Mouse (Mus musculus): ENCODE results near the gene Nap1l5. TPM values are rescaled to one million over a fixed set of nuclear protein-coding genes. Genes with fewer than 3 reads are reported as not detected.
"Not testable (repeated sequence)": the region's sequence is repeated elsewhere in the genome, so short reads cannot be mapped to it uniquely, and the experiment has no call there.

Gene Nap1l5
- total and polyA plus RNA-seq, 2 experiments from 2014 or later: 237 to 693 TPM

DNA sequence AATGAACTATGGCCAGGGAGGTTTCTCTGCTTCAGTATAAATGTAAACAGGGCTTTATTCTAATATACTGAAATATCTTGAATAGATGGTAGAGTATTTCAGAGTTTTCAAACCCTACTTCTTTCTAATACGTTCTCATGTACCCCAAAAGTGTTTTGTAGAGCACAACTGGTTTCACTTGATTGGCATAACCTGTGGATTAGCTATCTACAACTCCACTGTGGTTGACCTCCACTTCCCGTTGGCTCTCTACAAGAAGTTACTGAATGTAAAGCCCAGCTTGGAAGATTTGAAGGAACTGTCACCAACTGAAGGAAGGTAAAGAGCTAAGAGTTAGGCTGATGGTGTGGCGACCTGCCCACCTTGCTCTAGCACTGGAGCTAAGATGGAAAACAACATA lies 17.0 kb downstream of the Nap1l5 start:
- H3K4me2 ChIP-seq (ENCODE audit: low read depth, low read length, poor library complexity, severe bottlenecking): no peak overlapping the region

DNA sequence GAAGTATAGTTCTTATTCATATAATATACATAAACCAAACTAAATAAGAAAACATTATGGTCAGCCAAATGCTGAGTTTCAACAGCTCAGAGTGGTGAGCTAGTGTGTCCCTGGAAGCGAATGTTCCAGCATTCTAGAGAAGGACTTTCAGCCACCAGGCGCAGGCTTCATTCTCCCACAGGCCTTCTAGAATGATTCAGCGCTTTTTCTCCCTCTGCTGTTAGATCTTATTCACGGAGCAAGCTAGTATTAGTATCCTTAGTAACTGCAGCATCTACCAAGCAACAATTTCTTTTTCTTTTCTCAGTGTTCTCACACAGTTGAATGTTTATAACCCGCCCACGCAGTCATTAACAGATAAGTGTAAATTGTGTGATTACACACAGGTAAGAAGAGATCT lies 24.6 kb downstream of the Nap1l5 start:
- ATAC-seq (ENCODE audit: low FRiP score) (no peak), DNase-seq (ENCODE audit: low spot score) (peak; percentile 54)
- peak; percentile 49 for TF ChIP-seq CTCF (IDR thresholded peaks at IDR 0.05)
- H3K36me3 ChIP-seq (ENCODE audit: insufficient read depth, low read length): peaks cover 12% of the 10 kb centered on the region
- no peak overlapping the region for H3K4me3 ChIP-seq (ENCODE audit: low read depth, low read length)
- H3K9me3 ChIP-seq (ENCODE audit: low read length): no peaks in the 10 kb centered on the region
- no peak overlapping the region for H3K9ac ChIP-seq (replicated peaks; ENCODE audit: low read length, poor library complexity, severe bottlenecking)
- WGBS: 70% methylated on average over 6 of the region's 6 CpGs
- H3K4me2 ChIP-seq (ENCODE audit: low read depth, low read length, poor library complexity, severe bottlenecking): no peak overlapping the region
- H3K27me3 ChIP-seq (ENCODE audit: insufficient read depth, low read length): no peaks in the 10 kb centered on the region
- no peak overlapping the region for H3K27ac ChIP-seq (ENCODE audit: low read depth, low read length)
- H3K4me1 ChIP-seq (ENCODE audit: insufficient read depth, low read length): no peaks in the 10 kb centered on the region

More for the DNA sequence above, 17.0 kb downstream of the Nap1l5 start:
- ATAC-seq (ENCODE audit: low FRiP score) (no peak), DNase-seq (ENCODE audit: low spot score) (no peak)
- 87% methylated on average over 3 of the region's 3 CpGs for WGBS
- H3K9ac ChIP-seq (replicated peaks; ENCODE audit: low read length, poor library complexity, severe bottlenecking): no peak overlapping the region
- no peaks in the 10 kb centered on the region for H3K27me3 ChIP-seq (ENCODE audit: insufficient read depth, low read length)
- no peaks in the 10 kb centered on the region for H3K9me3 ChIP-seq (ENCODE audit: low read length)
- peaks cover 22% of the 10 kb centered on the region for H3K36me3 ChIP-seq (ENCODE audit: insufficient read depth, low read length)
- H3K4me1 ChIP-seq (ENCODE audit: insufficient read depth, low read length): no peaks in the 10 kb centered on the region
- no peak overlapping the region for H3K27ac ChIP-seq (ENCODE audit: low read depth, low read length)
- no peak for TF ChIP-seq CTCF (IDR thresholded peaks at IDR 0.05)
- no peak overlapping the region for H3K4me3 ChIP-seq (ENCODE audit: low read depth, low read length)

DNA sequence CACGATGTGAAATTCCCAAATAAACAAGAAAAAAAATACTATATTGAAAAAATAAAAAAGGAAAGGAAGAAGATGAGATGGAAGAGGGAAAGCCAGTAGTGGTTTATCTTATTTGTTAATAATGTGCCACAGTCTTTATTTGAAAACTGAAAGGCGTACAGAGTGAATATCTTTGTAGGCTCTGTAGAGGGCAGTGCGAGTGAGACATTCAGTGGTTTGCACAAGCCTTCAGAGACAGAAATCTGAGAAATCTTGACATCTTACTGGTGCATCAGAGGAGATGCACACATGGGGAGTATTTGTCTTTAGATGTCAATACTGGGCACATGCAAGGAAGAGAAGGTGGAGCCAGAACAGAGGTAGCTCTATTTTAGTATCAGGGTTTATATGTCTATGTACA lies 25.5 kb downstream of the Nap1l5 start:
- Histone ChIP-seq H3K4me2 (ENCODE audit: low read depth, low read length, poor library complexity, severe bottlenecking) (no peak overlapping the region), H3K4me1 (ENCODE audit: insufficient read depth, low read length) (no peaks in the 10 kb centered on the region), H3K36me3 (ENCODE audit: insufficient read depth, low read length) (peaks cover 12% of the 10 kb centered on the region), H3K9ac (replicated peaks; ENCODE audit: low read length, poor library complexity, severe bottlenecking) (no peak overlapping the region), H3K9me3 (ENCODE audit: low read length) (no peaks in the 10 kb centered on the region), H3K27me3 (ENCODE audit: insufficient read depth, low read length) (no peaks in the 10 kb centered on the region), H3K4me3 (ENCODE audit: low read depth, low read length) (no peak overlapping the region), H3K27ac (ENCODE audit: low read depth, low read length) (no peak overlapping the region)
- 90% methylated on average over 3 of the region's 3 CpGs for WGBS
- peak; percentile 59 for TF ChIP-seq CTCF (IDR thresholded peaks at IDR 0.05)
- no peak for ATAC-seq (ENCODE audit: low FRiP score)
- peak; percentile 43 for DNase-seq (ENCODE audit: low spot score)

DNA sequence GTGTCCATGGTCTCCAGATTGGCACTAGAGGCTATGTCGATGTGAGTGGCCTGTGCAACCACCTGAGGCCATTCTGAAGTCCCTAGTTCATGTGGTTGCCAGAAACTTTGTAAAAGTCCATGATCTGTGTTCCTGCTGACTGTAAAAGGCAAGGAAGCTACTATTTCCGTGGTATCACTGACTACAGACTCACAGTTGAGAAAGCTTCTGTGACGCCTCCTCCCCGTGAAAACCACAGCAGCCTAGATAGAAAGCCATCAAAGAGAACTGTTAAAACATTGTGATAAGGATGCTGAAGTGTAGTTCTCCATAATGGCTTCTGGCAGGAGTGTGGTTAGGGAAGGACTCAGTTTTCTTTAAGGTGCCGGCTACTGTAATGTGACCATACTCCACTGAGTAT lies 26.0 kb downstream of the Nap1l5 start:
- H3K4me3 ChIP-seq (ENCODE audit: low read depth, low read length): no peak overlapping the region
- no peaks in the 10 kb centered on the region for H3K9me3 ChIP-seq (ENCODE audit: low read length)
- H3K27ac ChIP-seq (ENCODE audit: low read depth, low read length): no peak overlapping the region
- H3K27me3 ChIP-seq (ENCODE audit: insufficient read depth, low read length): no peaks in the 10 kb centered on the region
- TF ChIP-seq CTCF (IDR thresholded peaks at IDR 0.05): no peak
- peaks cover 12% of the 10 kb centered on the region for H3K36me3 ChIP-seq (ENCODE audit: insufficient read depth, low read length)
- H3K9ac ChIP-seq (replicated peaks; ENCODE audit: low read length, poor library complexity, severe bottlenecking): no peak overlapping the region
- DNase-seq (ENCODE audit: low spot score) (no peak), ATAC-seq (ENCODE audit: low FRiP score) (no peak)
- no peak overlapping the region for H3K4me2 ChIP-seq (ENCODE audit: low read depth, low read length, poor library complexity, severe bottlenecking)
- WGBS: 91% methylated on average over 5 of the region's 5 CpGs
- no peaks in the 10 kb centered on the region for H3K4me1 ChIP-seq (ENCODE audit: insufficient read depth, low read length)

DNA sequence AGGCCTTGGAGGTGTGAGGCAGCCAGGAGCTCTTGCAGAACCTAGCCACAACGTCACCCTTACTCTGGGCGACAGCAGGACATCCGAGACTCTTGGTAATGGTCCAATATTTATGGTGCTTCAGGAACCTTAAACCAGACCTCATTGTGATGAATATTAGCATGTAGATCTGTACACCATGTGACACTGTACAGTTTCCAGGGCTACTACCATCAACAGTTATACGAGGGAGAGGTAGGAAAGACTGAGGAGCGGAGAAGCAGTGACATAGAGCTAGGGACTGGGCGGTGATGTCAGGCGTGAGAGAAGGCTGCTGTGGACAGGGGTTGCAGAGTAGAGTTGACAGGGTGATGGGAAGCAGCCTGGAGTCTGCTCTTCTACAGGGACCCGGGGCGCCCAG lies 26.9 kb downstream of the Nap1l5 start:
- Histone ChIP-seq H3K27me3 (ENCODE audit: insufficient read depth, low read length) (no peaks in the 10 kb centered on the region), H3K27ac (ENCODE audit: low read depth, low read length) (no peak overlapping the region), H3K9ac (replicated peaks; ENCODE audit: low read length, poor library complexity, severe bottlenecking) (no peak overlapping the region), H3K4me3 (ENCODE audit: low read depth, low read length) (no peak overlapping the region), H3K36me3 (ENCODE audit: insufficient read depth, low read length) (peaks cover 17% of the 10 kb centered on the region), H3K4me1 (ENCODE audit: insufficient read depth, low read length) (no peaks in the 10 kb centered on the region), H3K9me3 (ENCODE audit: low read length) (no peaks in the 10 kb centered on the region), H3K4me2 (ENCODE audit: low read depth, low read length, poor library complexity, severe bottlenecking) (no peak overlapping the region)
- DNase-seq (ENCODE audit: low spot score) (no peak), ATAC-seq (ENCODE audit: low FRiP score) (peak; percentile 25; the same call in 1 of the 2 replicates)
- no peak for TF ChIP-seq CTCF (IDR thresholded peaks at IDR 0.05)
- 92% methylated on average over 9 of the region's 9 CpGs for WGBS

DNA sequence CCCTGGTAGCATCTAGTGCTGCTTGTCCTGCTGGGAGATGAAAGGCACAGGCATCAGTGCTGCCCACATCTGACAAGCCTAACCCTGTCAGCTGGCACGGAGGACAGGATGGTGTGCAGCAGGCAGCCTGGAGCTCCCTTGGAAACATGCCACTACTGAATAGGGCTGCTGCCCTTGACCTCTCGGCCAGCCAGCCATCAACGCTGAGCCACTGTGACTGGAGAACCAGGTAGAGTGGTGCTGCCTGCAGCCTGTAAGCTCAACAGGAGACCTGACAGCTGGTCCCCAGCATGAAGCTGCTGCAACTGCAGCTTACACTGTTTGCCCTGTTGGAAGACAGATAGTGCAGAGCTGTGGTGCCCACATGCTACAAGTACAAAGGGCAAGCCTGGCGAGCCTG lies 27.3 kb downstream of the Nap1l5 start:
- H3K4me1 ChIP-seq (ENCODE audit: insufficient read depth, low read length): no peaks in the 10 kb centered on the region
- H3K36me3 ChIP-seq (ENCODE audit: insufficient read depth, low read length): peaks cover 17% of the 10 kb centered on the region
- no peak overlapping the region for H3K4me2 ChIP-seq (ENCODE audit: low read depth, low read length, poor library complexity, severe bottlenecking)
- H3K9ac ChIP-seq (replicated peaks; ENCODE audit: low read length, poor library complexity, severe bottlenecking): no peak overlapping the region
- WGBS: 68% methylated on average over 4 of the region's 4 CpGs
- no peaks in the 10 kb centered on the region for H3K9me3 ChIP-seq (ENCODE audit: low read length)
- TF ChIP-seq CTCF (IDR thresholded peaks at IDR 0.05): no peak
- H3K4me3 ChIP-seq (ENCODE audit: low read depth, low read length): no peak overlapping the region
- ATAC-seq (ENCODE audit: low FRiP score): peak; percentile 22; the same call in 1 of the 2 replicates
- DNase-seq (ENCODE audit: low spot score): peak; percentile 36
- H3K27me3 ChIP-seq (ENCODE audit: insufficient read depth, low read length): no peaks in the 10 kb centered on the region
- no peak overlapping the region for H3K27ac ChIP-seq (ENCODE audit: low read depth, low read length)

DNA sequence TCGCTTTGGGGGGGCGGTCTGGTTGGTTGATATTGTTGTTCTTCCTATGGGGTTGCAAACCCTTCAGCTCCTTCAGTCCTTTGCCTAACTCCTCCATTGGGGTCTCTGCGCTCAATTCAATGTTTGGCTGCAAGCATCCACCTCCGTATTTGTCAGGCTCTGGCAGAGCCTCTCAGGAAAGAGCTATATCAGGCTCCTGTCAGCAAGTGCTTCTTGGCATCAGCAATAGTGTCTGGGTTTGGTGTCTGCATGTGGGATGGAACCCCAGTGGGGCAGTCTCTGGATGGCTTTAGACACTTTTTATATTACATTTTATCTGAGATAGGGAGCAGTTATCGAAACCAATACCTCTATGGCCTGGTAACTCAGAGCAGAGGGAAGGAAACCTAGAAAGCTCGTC lies 39.0 kb downstream of the Nap1l5 start:
- H3K36me3 ChIP-seq (ENCODE audit: insufficient read depth, low read length); H3K9me3 ChIP-seq (ENCODE audit: low read length); H3K4me1 ChIP-seq (ENCODE audit: insufficient read depth, low read length); DNase-seq (ENCODE audit: low spot score); H3K9ac ChIP-seq (replicated peaks; ENCODE audit: low read length, poor library complexity, severe bottlenecking); H3K4me3 ChIP-seq (ENCODE audit: low read depth, low read length); ATAC-seq (ENCODE audit: low FRiP score); H3K4me2 ChIP-seq (ENCODE audit: low read depth, low read length, poor library complexity, severe bottlenecking); H3K27ac ChIP-seq (ENCODE audit: low read depth, low read length); H3K27me3 ChIP-seq (ENCODE audit: insufficient read depth, low read length): not testable (repeated sequence)
- WGBS: 95% methylated on average over 6 of the region's 6 CpGs
